Mouse (Mus musculus) forebrain, embryonic 11.5 days (tissue): Measurements from ENCODE around the gene Arhgap27. TPM values are rescaled to one million over a fixed set of nuclear protein-coding genes. Genes with fewer than 3 reads are reported as not detected.

ENCODE experiments used
- ATAC-seq: fragments of 200-750 bp; cut with Nextera tagmentation; replicated peaks from 2 replicates; pipeline ENCODE4 v1.8.0; 2017; ENCODE audit warnings: moderate TSS enrichment; ENCODE audit not compliant: low FRiP score
- DNase-seq: peaks from one replicate; pipeline ENCODE4 v3.0.0-alpha.2; 2017; ENCODE audit warnings: low spot score
- H3K27ac ChIP-seq: fragments of 300-500 bp; sonication (generic); 2 replicates; pipeline ENCODE4 v1.5.1; 2014; ENCODE audit warnings: low read depth, low read length
- H3K27me3 ChIP-seq: fragments of 300-500 bp; sonication (generic); 2 replicates; pipeline ENCODE4 v1.6.1; 2014; ENCODE audit warnings: mild to moderate bottlenecking, low read length, mixed read lengths; ENCODE audit not compliant: control insufficient read depth, insufficient read depth
- H3K36me3 ChIP-seq: fragments of 300-500 bp; sonication (generic); 2 replicates; pipeline ENCODE4 v1.6.1; 2014; ENCODE audit warnings: mild to moderate bottlenecking, low read length, moderate library complexity, mixed read lengths; ENCODE audit not compliant: control insufficient read depth, insufficient read depth
- H3K4me1 ChIP-seq: fragments of 300-500 bp; sonication (generic); replicated peaks from 2 replicates; pipeline ENCODE4 v1.6.1; 2014; ENCODE audit warnings: low read length, mixed read lengths; ENCODE audit not compliant: control insufficient read depth, insufficient read depth
- H3K4me2 ChIP-seq: fragments of 300-500 bp; sonication (generic); 2 replicates; pipeline ENCODE4 v1.6.1; 2014; ENCODE audit warnings: low read depth, mild to moderate bottlenecking, low read length, moderate library complexity, mixed read lengths; ENCODE audit not compliant: severe bottlenecking
- H3K4me3 ChIP-seq: fragments of 300-500 bp; sonication (generic); 2 replicates; pipeline ENCODE4 v1.5.1; 2014; ENCODE audit warnings: low read depth, low read length
- H3K9ac ChIP-seq: fragments of 300-500 bp; sonication (generic); 2 replicates; pipeline ENCODE4 v1.6.1; 2014; ENCODE audit warnings: low read length
- H3K9me3 ChIP-seq: fragments of 300-500 bp; sonication (generic); 2 replicates; pipeline ENCODE4 v1.6.1; 2016; ENCODE audit warnings: low read length, mixed read lengths; ENCODE audit not compliant: control insufficient read depth
- WGBS: fragments of 180-500 bp; shearing (Covaris S2); extraction: QIAGEN DNeasy Blood & Tissue Kit; methylation state at CpG from one replicate; pipeline ENCODE4 v1.1.7; 2014; 5-methylcytosine and 5-hydroxymethylcytosine counted together
- polyA plus RNA-seq: library from polyadenylated mRNA; unstranded; fragments of >200 nt; fragmentation: Nextera tagmentation; extraction: Ambion mirVana; gene quantifications from 2 replicates; pipeline ENCODE4 v1.2.1, GENCODE M21; 2014

Arhgap27 gene
- polyA plus RNA-seq, 1 experiment from 2014 or later, result 3.2 TPM

- no peak for DNase-seq
- Histone ChIP-seq H3K36me3 (no peaks in the 10 kb centered on the region), H3K9me3 (no peaks in the 10 kb centered on the region), H3K9ac (no peak overlapping the region), H3K27me3 (no peaks in the 10 kb centered on the region), H3K4me1 (no peaks in the 10 kb centered on the region), H3K4me3 (no peak overlapping the region), H3K27ac (no peak overlapping the region), H3K4me2 (no peak overlapping the region)
- ATAC-seq, result no peak
- 82% methylated on average over 7 of the region's 7 CpGs for WGBS
These were observed 81.7 kb downstream of the Arhgap27 start for GRCm38 (mm10) chr11:103281784-103282183.

Other genes starting within 250 kb of the Arhgap27 start
- 3.9 and 4.6 TPM in 2 replicates for gene Hexim1, start 247.5 kb downstream of the Arhgap27 start, polyA plus RNA-seq
- 8.7 and 9.2 TPM in 2 replicates for gene Hexim2, start 231.3 kb downstream of the Arhgap27 start, polyA plus RNA-seq
- gene Fmnl1, start 192.6 kb downstream of the Arhgap27 start, polyA plus RNA-seq, result 0.76 and 1.8 TPM in 2 replicates
- gene 1700023F06Rik, start 155.1 kb downstream of the Arhgap27 start, polyA plus RNA-seq, result 0.23 and 0.32 TPM in 2 replicates
- gene Spata32, start 145.3 kb downstream of the Arhgap27 start, polyA plus RNA-seq, result not detected in 2 replicates
- 3.8 and 4.6 TPM in 2 replicates for gene Map3k14, start 96.2 kb downstream of the Arhgap27 start, polyA plus RNA-seq
- 10.1 and 11.3 TPM in 2 replicates for gene Plekhm1, start 49.0 kb upstream of the Arhgap27 start, polyA plus RNA-seq
- not detected in 2 replicates for gene Lrrc37a, start 140.9 kb upstream of the Arhgap27 start, polyA plus RNA-seq